Mouse (Mus musculus) erythroblast, embryonic 14.5 days (primary cell): Measurements from ENCODE around the gene 1110051M20Rik.

Experiments
- GATA1 ChIP-seq: IDR thresholded peaks from 2 replicates; pipeline ENCODE4 v1.6.1; 2012; ENCODE audit warnings: low read length, inconsistent platforms, mixed read lengths
- TAL1 ChIP-seq: IDR thresholded peaks from 3 replicates; pipeline ENCODE4 v1.6.1; 2012; ENCODE audit warnings: low read length, inconsistent platforms, mixed read lengths

DNA sequence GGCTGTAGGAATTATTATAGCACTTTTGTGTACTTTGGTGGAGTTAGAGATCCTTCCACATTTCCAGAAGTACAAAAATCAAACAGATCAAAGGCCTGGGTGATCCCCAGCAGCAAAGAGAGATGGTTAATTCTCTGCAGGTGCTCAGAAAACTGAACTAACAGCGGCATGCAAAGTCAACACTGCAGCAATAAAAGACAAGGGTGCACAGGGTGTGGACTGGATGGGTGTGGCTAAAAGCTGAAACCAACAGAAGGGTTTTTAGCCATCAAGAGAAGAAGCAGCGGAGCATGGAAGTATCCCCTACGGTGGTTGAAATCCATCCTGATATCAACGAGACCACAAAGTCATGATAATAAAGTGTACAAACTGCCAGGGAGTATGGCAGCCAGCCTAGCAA lies 122.0 kb downstream of the 1110051M20Rik start:
- no peak for TF ChIP-seq TAL1
- TF ChIP-seq GATA1 = no peak
